Mouse (Mus musculus) CH12.LX (cell line): Measurements from ENCODE around the gene Sgf29. TPM values are rescaled to one million over a fixed set of nuclear protein-coding genes. Genes with fewer than 3 reads are reported as not detected.

Experiments
- DNase-seq: peaks from one replicate; pipeline ENCODE4 v3.0.0-alpha.2; 2013; ENCODE audit errors: extremely low read depth
- H3K27ac ChIP-seq: 2 replicates; pipeline ENCODE4 v1.5.1; 2012; ENCODE audit warnings: low read depth, mild to moderate bottlenecking, control low read depth, moderate library complexity; ENCODE audit not compliant: insufficient read depth
- H3K27me3 ChIP-seq: replicated peaks from 2 replicates; pipeline ENCODE3; 2012; ENCODE audit warnings: inconsistent platforms
- H3K36me3 ChIP-seq, 2 experiments: replicated peaks in 1 of 2; 2 replicates each; pipeline versions ENCODE3 to v1.6.1; 2012; ENCODE audit warnings: inconsistent platforms in 1 of 2, low read length in 1 of 2, mild to moderate bottlenecking in 1 of 2, mixed read lengths in 1 of 2, moderate library complexity in 1 of 2; ENCODE audit not compliant: control insufficient read depth in 1 of 2, insufficient read depth in 1 of 2
- H3K4me1 ChIP-seq, 2 experiments: 2 replicates each; pipeline ENCODE4 v1.6.1; 2012; ENCODE audit warnings: inconsistent platforms in 1 of 2, moderate library complexity in 1 of 2; ENCODE audit not compliant: insufficient read depth in 2 of 2, control insufficient read depth in 1 of 2
- H3K4me2 ChIP-seq: 2 replicates; pipeline ENCODE4 v1.6.1; 2012; ENCODE audit warnings: low read depth, mild to moderate bottlenecking, control low read depth; ENCODE audit not compliant: poor library complexity, insufficient read depth, severe bottlenecking
- H3K4me3 ChIP-seq, 3 experiments: fragments of 150-350 bp in 1 of 3; sonication (generic) in 1 of 3; replicated peaks in 1 of 3; 2 replicates each; pipeline versions ENCODE3 to v1.5.1; 2011 to 2012; ENCODE audit warnings: low read depth in 2 of 3, low read length in 2 of 3, mild to moderate bottlenecking in 2 of 3, moderate library complexity in 2 of 3, control low read depth in 1 of 3, improper control_type of control experiment in 1 of 3, inconsistent platforms in 1 of 3, mixed read lengths in 1 of 3; ENCODE audit not compliant: poor library complexity in 1 of 3
- H3K79me2 ChIP-seq: replicated peaks from 2 replicates; pipeline ENCODE4 v1.6.1; 2012; ENCODE audit warnings: mild to moderate bottlenecking, moderate library complexity; ENCODE audit not compliant: control insufficient read depth, poor library complexity, insufficient read depth, severe bottlenecking; ENCODE audit errors: extremely low read depth
- H3K9ac ChIP-seq: 2 replicates; pipeline ENCODE4 v1.6.1; 2012; ENCODE audit warnings: low read depth, mild to moderate bottlenecking, control low read depth, moderate library complexity; ENCODE audit not compliant: insufficient read depth
- H3K9me3 ChIP-seq: replicated peaks from 2 replicates; pipeline ENCODE3; 2012; ENCODE audit warnings: low read length, inconsistent platforms, mixed read lengths
- BHLHE40 ChIP-seq: IDR thresholded peaks from 2 replicates; pipeline ENCODE4 v1.6.1; 2011; ENCODE audit warnings: mild to moderate bottlenecking, low read depth, low read length, improper control_type of control experiment
- CHD1 ChIP-seq: IDR thresholded peaks from 2 replicates; pipeline ENCODE4 v1.6.1; 2012; ENCODE audit warnings: low read depth, low read length, improper control_type of control experiment, inconsistent platforms
- CHD2 ChIP-seq: IDR thresholded peaks from 2 replicates; pipeline ENCODE4 v1.6.1; 2011; ENCODE audit warnings: low read length, improper control_type of control experiment
- CTCF ChIP-seq, 2 experiments: IDR thresholded peaks in 1 of 2; conservative IDR thresholded peaks in 1 of 2; 2 replicates each; pipeline ENCODE4 v1.5.1; 2011 to 2012; ENCODE audit warnings: low read depth in 2 of 2, low read length in 2 of 2, improper control_type of control experiment in 1 of 2, inconsistent platforms in 1 of 2, mild to moderate bottlenecking in 1 of 2, moderate library complexity in 1 of 2
- E2F4 ChIP-seq: IDR thresholded peaks from 2 replicates; pipeline ENCODE4 v1.6.1; 2011; ENCODE audit warnings: low read depth, low read length, improper control_type of control experiment; ENCODE audit not compliant: insufficient replicate concordance
- ELF1 ChIP-seq: IDR thresholded peaks from 2 replicates; pipeline ENCODE4 v1.6.1; 2014; ENCODE audit warnings: low read depth, mild to moderate bottlenecking, inconsistent platforms, low read length, improper control_type of control experiment
- EP300 ChIP-seq: IDR thresholded peaks from 2 replicates; pipeline ENCODE4 v1.6.1; 2011; ENCODE audit warnings: low read length, improper control_type of control experiment
- IRF4 ChIP-seq: IDR thresholded peaks from 2 replicates; pipeline ENCODE4 v1.6.1; 2014; ENCODE audit warnings: low read depth, mild to moderate bottlenecking, inconsistent platforms, low read length, improper control_type of control experiment
- JUN ChIP-seq: IDR thresholded peaks from 2 replicates; pipeline ENCODE4 v1.6.1; 2011; ENCODE audit warnings: low read depth, mild to moderate bottlenecking, low read length, improper control_type of control experiment, moderate library complexity; ENCODE audit not compliant: insufficient read depth
- KAT2A ChIP-seq: IDR thresholded peaks from 2 replicates; pipeline ENCODE4 v1.6.1; 2012; ENCODE audit warnings: low read length, improper control_type of control experiment, inconsistent platforms; ENCODE audit not compliant: insufficient replicate concordance
- MAX ChIP-seq: IDR thresholded peaks from 2 replicates; pipeline ENCODE4 v1.6.1; 2011; ENCODE audit warnings: low read length, improper control_type of control experiment
- MAZ ChIP-seq: IDR thresholded peaks from 2 replicates; pipeline ENCODE4 v1.6.1; 2012; ENCODE audit warnings: low read depth, mild to moderate bottlenecking, inconsistent platforms, low read length, improper control_type of control experiment, moderate library complexity
- MEF2A ChIP-seq: IDR thresholded peaks from 2 replicates; pipeline ENCODE4 v1.6.1; 2014; ENCODE audit warnings: low read depth, mild to moderate bottlenecking, inconsistent platforms, low read length, improper control_type of control experiment, borderline replicate concordance
- MYC ChIP-seq: IDR thresholded peaks from 2 replicates; pipeline ENCODE4 v1.6.1; 2011; ENCODE audit warnings: low read depth, mild to moderate bottlenecking, improper control_type of control experiment, low read length
- NRF1 ChIP-seq: IDR thresholded peaks from 2 replicates; pipeline ENCODE4 v1.6.1; 2014; ENCODE audit warnings: low read depth, mild to moderate bottlenecking, inconsistent platforms, low read length, improper control_type of control experiment, moderate library complexity
- POLR2AphosphoS2 ChIP-seq: IDR thresholded peaks from 2 replicates; pipeline ENCODE4 v1.6.1; 2011; ENCODE audit warnings: low read depth, low read length, improper control_type of control experiment
- SIN3A ChIP-seq: IDR thresholded peaks from 2 replicates; pipeline ENCODE4 v1.6.1; 2012; ENCODE audit warnings: low read length, improper control_type of control experiment, inconsistent platforms
- SMC3 ChIP-seq: IDR thresholded peaks from 2 replicates; pipeline ENCODE4 v1.6.1; 2011; ENCODE audit warnings: low read depth, low read length, improper control_type of control experiment
- TCF12 ChIP-seq: IDR thresholded peaks from 2 replicates; pipeline ENCODE4 v1.6.1; 2014; ENCODE audit warnings: low read depth, mild to moderate bottlenecking, inconsistent platforms, low read length, improper control_type of control experiment
- UBTF ChIP-seq: IDR thresholded peaks from 2 replicates; pipeline ENCODE4 v1.6.1; 2012; ENCODE audit warnings: low read depth, mild to moderate bottlenecking, inconsistent platforms, low read length, improper control_type of control experiment, moderate library complexity
- USF1 ChIP-seq: IDR thresholded peaks from 2 replicates; pipeline ENCODE4 v1.6.1; 2014; ENCODE audit warnings: low read depth, mild to moderate bottlenecking, inconsistent platforms, low read length, improper control_type of control experiment
- USF2 ChIP-seq: conservative IDR thresholded peaks from 2 replicates; pipeline ENCODE4 v1.6.1; 2011; ENCODE audit warnings: low read depth, low read length, improper control_type of control experiment
- ZMIZ1 ChIP-seq: IDR thresholded peaks from 2 replicates; pipeline ENCODE4 v1.6.1; 2012; ENCODE audit warnings: low read depth, mild to moderate bottlenecking, inconsistent platforms, low read length, improper control_type of control experiment
- dilution Hi-C: fragments of 300-500 bp; cut with MboI; formaldehyde crosslinking; loops from 2 replicates; pipeline ENCODE4 v1.14.3; 2020; ENCODE audit warnings: low sequenced_read_pairs; ENCODE audit not compliant: extremely low pct_unique_long_range_greater_than_20kb, extremely low pct_ligation_motif_present
- in situ Hi-C: fragments of 300-500 bp; cut with MboI; formaldehyde crosslinking; loops from 3 replicates; pipeline ENCODE4 v1.14.3; 2019; ENCODE audit warnings: low sequenced_read_pairs, low pct_ligation_motif_present, low pct_unique_long_range_greater_than_20kb, mixed read lengths
- polyA plus RNA-seq: library from polyadenylated mRNA; unstranded; fragments of >175 nt; gene quantifications from 2 replicates; pipeline ENCODE4 v1.2.1, GENCODE M21; 2012; ENCODE audit warnings: low read depth; ENCODE audit not compliant: insufficient read length
- total RNA-seq, 2 experiments: library from RNA; depleted of rRNA; stranded (reverse); fragments of 300-350 nt in 1 of 2; fragments of >200 nt in 1 of 2; gene quantifications; 2 replicates each; pipeline ENCODE4 v1.2.3; 2012 to 2014

Sgf29 gene
- total and polyA plus RNA-seq, 3 experiments, result 20.5 to 71.7 (median 55.6) TPM

DNA sequence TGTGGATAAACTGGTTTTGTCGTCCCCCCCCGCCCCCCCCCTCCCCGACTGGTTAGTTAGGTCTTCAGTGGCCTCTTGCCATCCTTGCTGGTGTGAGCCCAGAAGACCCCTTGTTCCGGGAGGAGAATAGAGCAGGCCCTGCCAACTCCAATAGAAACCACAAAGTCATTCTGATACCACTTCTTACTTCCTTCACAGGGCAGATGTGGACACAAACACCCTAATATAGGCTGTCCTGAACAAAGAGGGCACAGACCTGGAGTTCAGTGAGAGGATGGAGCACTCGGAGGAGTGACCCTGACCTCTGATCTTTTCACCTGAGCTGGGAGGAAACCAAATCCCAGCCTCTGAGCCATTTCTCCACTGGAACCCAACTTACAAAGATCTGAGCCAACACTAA, 47.2 kb upstream of the Sgf29 start:
- H3K79me2 ChIP-seq, result no peaks in the 10 kb centered on the region
- no peak overlapping the region for H3K4me2 ChIP-seq
- no peaks in the 10 kb centered on the region for H3K27me3 ChIP-seq
- peaks cover 22 to 37% of the 10 kb centered on the region in 2 experiments for H3K4me1 ChIP-seq
- H3K9me3 ChIP-seq, result no peaks in the 10 kb centered on the region
- no peaks in the 10 kb centered on the region for H3K36me3 ChIP-seq
- dilution Hi-C loops (no loop called here), in situ Hi-C loops (no loop called here)
- DNase-seq, result no peak
- TF ChIP-seq TCF12, result 0 out of 2 replicates have a peak, but pooled peaks have one; percentile 32
- no peak for TF ChIP-seq CTCF (conservative IDR thresholded peaks at IDR 0.05 in 1 of 2, IDR thresholded peaks at IDR 0.05 in 1 of 2; ENCODE audit: low read depth in 2 of 2, low read length in 2 of 2)
- TF ChIP-seq MEF2A, result peak; percentile 56; the same call in 1 of the 2 replicates
- peak; percentile 68 for TF ChIP-seq EP300
- peak; percentile 61; the same call in 1 of the 2 replicates for TF ChIP-seq IRF4
- TF ChIP-seq E2F4, result no peak
- no peak for TF ChIP-seq SIN3A
- no peak for TF ChIP-seq MYC
- TF ChIP-seq ZMIZ1, result no peak
- 0 out of 2 replicates have a peak, but pooled peaks have one; percentile 14 for TF ChIP-seq BHLHE40
- no peak for TF ChIP-seq USF1
- H3K9ac ChIP-seq, result no peak overlapping the region
- no peak overlapping the region for H3K4me3 ChIP-seq
- H3K27ac ChIP-seq, result no peak overlapping the region

DNA sequence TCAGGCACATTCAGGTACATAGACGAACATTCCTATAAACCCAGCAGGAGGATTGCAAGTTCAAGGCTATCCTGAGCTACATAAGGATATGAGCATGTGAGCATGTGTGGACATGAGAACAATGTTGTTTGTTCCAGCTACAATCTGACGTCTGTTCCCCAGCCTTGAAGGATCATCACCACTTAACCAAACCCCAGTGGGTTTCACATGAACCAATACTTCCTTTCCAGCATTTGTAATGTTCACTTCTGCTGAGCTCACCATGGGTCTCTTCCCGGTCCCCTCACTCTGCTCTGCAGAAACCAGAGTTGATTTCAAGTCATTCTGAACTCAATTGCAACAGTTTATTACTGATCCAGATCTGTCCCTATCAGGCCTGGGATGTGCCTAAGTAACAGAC, 46.5 kb upstream of the Sgf29 start:
- no peaks in the 10 kb centered on the region for H3K36me3 ChIP-seq
- H3K4me3 ChIP-seq, result no peak overlapping the region
- no peak overlapping the region for H3K4me2 ChIP-seq
- no peaks in the 10 kb centered on the region for H3K27me3 ChIP-seq
- H3K9me3 ChIP-seq, result no peaks in the 10 kb centered on the region
- in situ Hi-C loops, result no loop called here
- H3K79me2 ChIP-seq, result no peaks in the 10 kb centered on the region
- dilution Hi-C loops, result no loop called here
- TF ChIP-seq POLR2AphosphoS2, result no peak
- H3K4me1 ChIP-seq, result peaks cover 22 to 38% of the 10 kb centered on the region in 2 experiments
- no peak overlapping the region for H3K9ac ChIP-seq
- DNase-seq, result no peak
- no peak overlapping the region for H3K27ac ChIP-seq

- H3K27ac ChIP-seq, result no peak overlapping the region
- peaks cover 19 to 34% of the 10 kb centered on the region in 2 experiments for H3K4me1 ChIP-seq
- H3K36me3 ChIP-seq, result no peaks in the 10 kb centered on the region
- no peak for TF ChIP-seq MAZ
- no peak for TF ChIP-seq TCF12
- no peak for TF ChIP-seq SMC3
- TF ChIP-seq KAT2A, result no peak
- no peak for TF ChIP-seq CHD2
- no peak for TF ChIP-seq UBTF
- TF ChIP-seq CHD1, result no peak
- TF ChIP-seq JUN, result no peak
- TF ChIP-seq ELF1, result no peak
- no peak for TF ChIP-seq IRF4
- TF ChIP-seq NRF1, result no peak
- TF ChIP-seq USF2, result no peak
- TF ChIP-seq MAX, result no peak
- TF ChIP-seq SIN3A, result no peak
- no peaks in the 10 kb centered on the region for H3K27me3 ChIP-seq
- H3K79me2 ChIP-seq, result no peaks in the 10 kb centered on the region
- dilution Hi-C loops (no loop called here), in situ Hi-C loops (no loop called here)
- no peak overlapping the region for H3K4me3 ChIP-seq
- no peaks in the 10 kb centered on the region for H3K9me3 ChIP-seq
- H3K9ac ChIP-seq, result no peak overlapping the region
- no peak overlapping the region for H3K4me2 ChIP-seq
- DNase-seq, result no peak
Measured at GRCm38 (mm10) chr7:126606611-126607010, 42.5 kb upstream of the Sgf29 start.
